Mouse (Mus musculus) limb, embryonic 11.5 days (tissue): ENCODE results near the gene Pnmal1. TPM values are rescaled to one million over a fixed set of nuclear protein-coding genes. Genes with fewer than 3 reads are reported as not detected.
A peak's percentile ranks its signal among the peaks of the same experiment; 100 is the strongest.

ENCODE experiments used
- ATAC-seq: fragments of 200-750 bp; cut with Nextera tagmentation; 2 replicates; pipeline ENCODE4 v1.8.0; 2017; ENCODE audit warnings: low read depth; ENCODE audit not compliant: insufficient number of reproducible peaks, low FRiP score, low TSS enrichment
- DNase-seq: peaks from one replicate; pipeline ENCODE4 v3.0.0-alpha.2; 2015; ENCODE audit warnings: low spot score
- H3K27ac ChIP-seq: fragments of 300-500 bp; sonication (generic); replicated peaks from 2 replicates; pipeline ENCODE4 v1.5.1; 2014; ENCODE audit warnings: low read depth, mild to moderate bottlenecking, low read length
- H3K27me3 ChIP-seq: fragments of 300-500 bp; sonication (generic); 2 replicates; pipeline ENCODE4 v1.6.1; 2014; ENCODE audit warnings: mild to moderate bottlenecking, low read length, mixed read lengths; ENCODE audit not compliant: control insufficient read depth, insufficient read depth
- H3K36me3 ChIP-seq: fragments of 300-500 bp; sonication (generic); 2 replicates; pipeline ENCODE4 v1.6.1; 2014; ENCODE audit warnings: mild to moderate bottlenecking, low read length, moderate library complexity, mixed read lengths; ENCODE audit not compliant: control insufficient read depth, insufficient read depth
- H3K4me1 ChIP-seq: fragments of 300-500 bp; sonication (generic); 2 replicates; pipeline ENCODE4 v1.6.1; 2014; ENCODE audit warnings: low read length, mixed read lengths; ENCODE audit not compliant: control insufficient read depth, insufficient read depth
- H3K4me2 ChIP-seq: fragments of 300-500 bp; sonication (generic); 2 replicates; pipeline ENCODE4 v1.6.1; 2014; ENCODE audit warnings: low read depth, mild to moderate bottlenecking, moderate library complexity; ENCODE audit not compliant: severe bottlenecking
- H3K4me3 ChIP-seq: fragments of 300-500 bp; sonication (generic); 2 replicates; pipeline ENCODE4 v1.5.1; 2014; ENCODE audit warnings: low read depth, low read length
- H3K9ac ChIP-seq: fragments of 300-500 bp; sonication (generic); 2 replicates; pipeline ENCODE4 v1.6.1; 2014; ENCODE audit warnings: mild to moderate bottlenecking, low read length
- H3K9me3 ChIP-seq: fragments of 300-500 bp; sonication (generic); 2 replicates; pipeline ENCODE4 v1.6.1; 2016; ENCODE audit warnings: low read length; ENCODE audit not compliant: control insufficient read depth
- WGBS: fragments of 180-500 bp; shearing (Covaris S2); extraction: QIAGEN DNeasy Blood & Tissue Kit; methylation state at CpG from one replicate; pipeline ENCODE4 v1.1.7; 2014; 5-methylcytosine and 5-hydroxymethylcytosine counted together
- polyA plus RNA-seq: library from polyadenylated mRNA; unstranded; fragments of >200 nt; fragmentation: Nextera tagmentation; extraction: Ambion mirVana; gene quantifications from 2 replicates; pipeline ENCODE4 v1.2.1, GENCODE M21; 2014

The Pnmal1 gene
- polyA plus RNA-seq, 1 experiment from 2014 or later = 2.0 TPM

DNA sequence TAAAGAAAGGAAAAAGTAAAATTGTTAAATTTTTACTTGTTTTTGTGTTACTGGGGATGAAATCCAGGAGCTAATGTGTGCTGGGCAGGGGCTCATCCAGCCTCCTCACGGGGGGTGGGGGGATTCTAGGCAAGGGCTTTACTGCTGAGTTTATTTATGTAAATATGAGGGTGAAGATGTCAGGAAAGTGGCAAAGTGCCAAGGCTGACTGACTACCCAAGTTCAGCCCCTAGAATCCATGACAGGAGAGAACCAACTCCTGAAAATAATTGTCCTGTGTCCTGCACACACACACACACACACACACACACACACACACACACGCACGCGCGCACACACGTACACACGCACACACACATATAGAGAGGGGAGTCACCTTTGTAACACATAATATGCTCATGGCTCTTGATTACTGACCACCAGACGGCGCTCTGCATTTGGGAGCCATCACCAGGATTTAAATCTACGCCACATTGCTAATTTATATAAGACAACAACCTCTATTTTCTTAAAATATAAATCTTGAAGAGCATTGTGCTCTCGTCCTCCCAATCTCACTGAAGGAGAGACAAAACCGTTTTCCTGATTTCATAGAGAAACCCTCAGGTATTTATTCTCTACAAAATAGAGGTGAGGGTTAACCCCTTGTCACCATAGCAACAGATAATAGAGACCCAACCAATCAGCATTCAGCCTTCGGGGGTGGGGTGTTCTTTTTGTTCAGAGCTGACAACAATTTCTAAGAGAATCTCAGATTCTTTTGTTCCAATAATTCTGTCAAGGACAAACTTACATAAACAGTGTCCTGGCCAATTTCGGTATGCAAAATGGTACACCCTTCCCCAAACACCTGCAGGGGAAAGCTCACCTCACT, 26.5 kb upstream of the Pnmal1 start:
- Histone ChIP-seq H3K36me3 (no peaks in the 10 kb centered on the region), H3K4me3 (no peak overlapping the region), H3K9ac (no peak overlapping the region), H3K27me3 (no peaks in the 10 kb centered on the region), H3K4me2 (no peak overlapping the region), H3K4me1 (no peaks in the 10 kb centered on the region), H3K27ac (no peak overlapping the region), H3K9me3 (no peaks in the 10 kb centered on the region)
- WGBS = 46% methylated on average over 14 of the region's 14 CpGs
- DNase-seq = peak; percentile 64
- ATAC-seq = no peak

DNA sequence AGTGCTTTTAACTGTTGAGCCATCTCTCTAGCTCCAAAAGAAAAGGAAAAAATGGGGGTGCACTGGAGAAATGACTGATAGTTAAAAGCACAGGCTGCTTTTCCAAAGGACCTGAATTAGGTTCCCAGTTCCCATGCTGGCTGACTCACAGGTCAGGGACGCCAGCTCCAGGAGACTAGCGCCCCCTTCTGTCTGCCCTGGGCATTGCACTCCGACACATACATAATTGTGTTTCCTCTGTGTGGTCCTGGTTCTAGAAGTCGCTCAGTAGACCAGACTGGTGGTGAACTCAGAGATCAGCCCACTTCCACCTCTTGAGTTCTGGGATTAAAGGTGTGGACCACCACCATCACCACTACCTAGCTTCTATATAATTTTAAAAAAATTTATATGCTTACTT, 22.2 kb upstream of the Pnmal1 start:
- no peaks in the 10 kb centered on the region for H3K36me3 ChIP-seq
- no peak overlapping the region for H3K4me3 ChIP-seq
- 43% methylated on average over 4 of the region's 4 CpGs for WGBS
- H3K9ac ChIP-seq = no peak overlapping the region
- 0 out of 2 replicates have a peak, but pooled peaks cover 5% of the 10 kb centered on the region for H3K4me1 ChIP-seq
- no peaks in the 10 kb centered on the region for H3K27me3 ChIP-seq
- H3K9me3 ChIP-seq = no peaks in the 10 kb centered on the region
- DNase-seq (peak; percentile 47), ATAC-seq (no peak)
- H3K4me2 ChIP-seq = no peak overlapping the region
- H3K27ac ChIP-seq = no peak overlapping the region

DNA sequence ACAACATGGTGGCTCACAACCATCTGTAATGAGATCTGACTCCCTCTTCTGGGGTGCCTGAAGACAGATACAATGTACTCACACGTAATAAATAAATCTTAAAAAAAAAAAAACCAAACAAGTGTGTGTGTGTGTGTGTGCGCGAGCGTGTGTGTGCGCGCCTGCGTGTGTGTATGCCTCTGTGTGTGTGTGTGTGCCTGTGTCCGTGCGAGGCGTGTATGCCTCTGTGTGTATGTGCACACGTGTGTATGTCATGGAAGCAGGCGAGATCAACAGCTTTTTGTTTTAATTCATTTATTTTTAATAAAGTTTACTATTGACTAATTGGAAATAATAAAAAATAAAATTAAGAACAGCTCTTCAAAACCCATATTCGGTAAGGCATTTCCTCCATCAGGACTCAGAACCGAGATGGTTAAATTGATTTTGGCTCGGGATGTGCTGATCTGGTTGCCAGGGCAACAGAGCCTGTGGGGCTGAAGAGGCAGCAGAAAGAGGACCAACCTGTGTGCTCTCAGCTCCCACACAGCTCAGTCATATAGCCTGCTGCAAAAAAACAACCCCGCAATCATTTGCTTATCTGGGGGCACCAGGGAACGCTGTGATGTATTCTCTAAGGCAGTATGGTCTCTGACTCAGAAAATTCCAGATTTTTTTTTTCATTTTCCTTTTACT, 21.2 kb upstream of the Pnmal1 start:
- 76% methylated on average over 17 of the region's 17 CpGs for WGBS
- no peak overlapping the region for H3K27ac ChIP-seq
- H3K9me3 ChIP-seq = no peaks in the 10 kb centered on the region
- DNase-seq (no peak), ATAC-seq (no peak)
- no peak overlapping the region for H3K4me2 ChIP-seq
- H3K4me3 ChIP-seq = no peak overlapping the region
- H3K4me1 ChIP-seq = 0 out of 2 replicates have a peak, but pooled peaks cover 5% of the 10 kb centered on the region
- no peaks in the 10 kb centered on the region for H3K36me3 ChIP-seq
- H3K9ac ChIP-seq = no peak overlapping the region
- no peaks in the 10 kb centered on the region for H3K27me3 ChIP-seq

DNA sequence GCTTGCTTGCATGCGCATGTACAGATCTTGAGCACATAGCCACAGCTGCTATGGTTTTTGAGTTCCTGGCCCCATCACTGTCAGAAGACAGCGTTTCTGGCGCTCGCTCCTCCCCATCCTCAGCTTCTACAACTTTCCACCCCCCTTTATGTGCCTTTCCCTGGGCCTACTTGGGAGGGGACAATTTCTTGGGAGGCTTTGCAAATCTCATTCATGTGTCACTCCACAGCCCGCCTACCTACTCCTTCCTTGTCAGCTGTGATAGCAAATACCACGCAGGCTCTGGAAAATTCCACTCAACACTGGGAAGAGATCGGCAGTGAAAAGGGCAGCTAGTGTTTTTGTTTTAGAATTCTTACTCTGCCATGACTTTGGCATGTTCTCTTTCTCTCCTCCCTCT, 19.2 kb upstream of the Pnmal1 start:
- no peak overlapping the region for H3K4me2 ChIP-seq
- H3K4me3 ChIP-seq = no peak overlapping the region
- H3K27ac ChIP-seq = no peak overlapping the region
- H3K27me3 ChIP-seq = peaks cover 5% of the 10 kb centered on the region
- 64% methylated on average over 7 of the region's 7 CpGs for WGBS
- H3K4me1 ChIP-seq = peaks cover 15% of the 10 kb centered on the region
- ATAC-seq (no peak), DNase-seq (no peak)
- H3K36me3 ChIP-seq = no peaks in the 10 kb centered on the region
- H3K9me3 ChIP-seq = no peaks in the 10 kb centered on the region
- H3K9ac ChIP-seq = no peak overlapping the region

DNA sequence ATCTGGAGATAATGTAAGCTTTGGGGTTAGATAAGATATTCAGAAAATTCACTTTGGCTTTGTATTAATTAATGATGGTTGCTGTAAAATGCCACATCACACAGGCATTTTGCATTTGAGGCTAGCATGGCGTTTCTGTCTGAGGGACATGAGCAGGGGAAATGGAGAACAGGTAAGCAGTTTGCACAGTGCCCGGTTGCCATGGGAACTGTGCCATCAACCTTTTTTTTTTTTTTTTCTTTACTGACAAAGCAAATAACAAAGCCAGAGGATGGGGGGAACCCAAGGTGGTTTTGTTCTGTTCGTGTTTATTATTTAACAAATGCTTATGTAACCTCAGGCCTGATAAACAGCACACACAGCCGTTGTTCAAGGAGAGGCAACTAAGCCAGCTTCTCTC, 16.6 kb upstream of the Pnmal1 start:
- Histone ChIP-seq H3K27me3 (peaks cover 31% of the 10 kb centered on the region), H3K9ac (no peak overlapping the region), H3K36me3 (no peaks in the 10 kb centered on the region), H3K9me3 (no peaks in the 10 kb centered on the region), H3K4me1 (peaks cover 36% of the 10 kb centered on the region), H3K4me2 (no peak overlapping the region), H3K4me3 (no peak overlapping the region), H3K27ac (no peak overlapping the region)
- WGBS = 67% methylated on average over 4 of the region's 4 CpGs
- ATAC-seq (no peak), DNase-seq (no peak)

DNA sequence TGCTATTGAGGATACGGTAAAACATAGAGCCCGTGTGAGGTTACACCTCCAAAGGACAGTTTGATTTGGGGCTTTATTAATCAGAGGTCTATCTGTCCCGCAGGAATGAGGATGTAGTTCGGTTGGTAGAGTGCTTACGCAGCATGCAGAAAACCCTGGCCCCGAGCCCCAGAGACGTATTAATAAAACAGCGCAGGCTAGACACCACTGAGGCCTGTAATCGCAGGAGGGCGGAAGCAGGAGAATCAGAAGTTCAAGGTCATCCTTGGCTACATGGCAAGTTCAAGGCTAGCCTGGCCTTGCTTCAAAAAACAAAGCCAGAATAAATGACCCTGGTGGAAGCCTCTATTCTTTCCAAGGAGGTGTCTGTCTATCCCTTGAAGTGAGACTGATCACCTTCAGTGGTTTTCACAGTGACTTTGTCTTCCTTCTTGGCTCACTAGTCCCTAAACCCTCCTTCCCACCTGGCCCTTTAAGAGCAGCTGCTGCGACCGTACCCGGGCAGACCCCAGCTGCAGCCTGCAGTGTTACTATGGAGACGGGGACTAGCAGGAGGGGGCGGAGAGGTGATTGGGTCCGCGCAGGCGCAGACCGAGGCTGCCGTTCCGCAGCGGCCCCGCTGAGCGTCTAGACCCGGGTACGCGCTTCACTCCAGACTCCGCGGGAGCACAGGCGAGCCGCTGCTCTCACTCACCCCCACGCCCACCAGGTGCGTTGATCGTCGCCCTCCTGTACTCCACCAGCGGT, 15.2 kb upstream of the Pnmal1 start, which contains the start of gene Pnmal2:
Gene Pnmal2 (plus strand): TSS at position 622 of the 747 bp plus-strand sequence.
- Histone ChIP-seq H3K36me3 (no peaks in the 10 kb centered on the region), H3K4me1 (peaks cover 39% of the 10 kb centered on the region), H3K4me3 (peak within 1 kb of the TSS; percentile 61), H3K27me3 (peaks cover 44% of the 10 kb centered on the region), H3K9ac (peak within 1 kb of the TSS; percentile 79), H3K27ac (no peak within 1 kb of the TSS), H3K4me2 (peak within 1 kb of the TSS; percentile 87), H3K9me3 (no peaks in the 10 kb centered on the region)
- 14% methylated on average over 36 of the region's 36 CpGs for WGBS
- DNase-seq = peak; percentile 93
- peak; percentile 90 for ATAC-seq

DNA sequence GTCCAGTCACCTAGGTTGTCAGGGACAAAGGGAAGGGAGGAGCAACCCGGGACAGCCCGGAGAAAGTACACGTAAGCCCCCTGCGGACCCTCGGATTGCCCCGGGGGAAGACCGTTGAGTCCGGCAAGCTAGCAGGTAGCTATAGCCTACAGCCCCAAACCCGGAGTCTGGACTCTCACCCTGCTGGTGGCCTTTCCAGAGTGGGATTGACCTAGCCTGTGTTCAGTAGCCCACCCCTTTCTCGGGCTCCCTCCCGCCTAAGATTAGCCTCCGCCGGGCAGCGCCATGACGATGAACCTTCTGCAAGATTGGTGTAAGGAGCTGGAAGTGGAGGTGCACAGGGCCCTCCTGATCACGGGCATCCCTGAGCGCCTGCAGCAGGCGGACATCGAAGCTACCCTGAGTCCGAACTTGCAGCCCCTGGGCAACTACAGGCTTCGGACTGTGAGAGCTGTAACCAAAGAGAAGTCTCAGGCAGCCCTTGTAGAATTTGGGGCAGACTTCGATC, 14.6 kb upstream of the Pnmal1 start:
- Histone ChIP-seq H3K4me2 (peak overlapping the region; percentile 87), H3K9ac (peak overlapping the region; percentile 79), H3K4me1 (peaks cover 39% of the 10 kb centered on the region), H3K9me3 (no peaks in the 10 kb centered on the region), H3K4me3 (peak overlapping the region; percentile 61), H3K27me3 (peaks cover 50% of the 10 kb centered on the region), H3K36me3 (no peaks in the 10 kb centered on the region), H3K27ac (no peak overlapping the region)
- WGBS = 1% methylated on average over 22 of the region's 22 CpGs
- ATAC-seq (peak; percentile 36; the same call in 1 of the 2 replicates), DNase-seq (no peak)

DNA sequence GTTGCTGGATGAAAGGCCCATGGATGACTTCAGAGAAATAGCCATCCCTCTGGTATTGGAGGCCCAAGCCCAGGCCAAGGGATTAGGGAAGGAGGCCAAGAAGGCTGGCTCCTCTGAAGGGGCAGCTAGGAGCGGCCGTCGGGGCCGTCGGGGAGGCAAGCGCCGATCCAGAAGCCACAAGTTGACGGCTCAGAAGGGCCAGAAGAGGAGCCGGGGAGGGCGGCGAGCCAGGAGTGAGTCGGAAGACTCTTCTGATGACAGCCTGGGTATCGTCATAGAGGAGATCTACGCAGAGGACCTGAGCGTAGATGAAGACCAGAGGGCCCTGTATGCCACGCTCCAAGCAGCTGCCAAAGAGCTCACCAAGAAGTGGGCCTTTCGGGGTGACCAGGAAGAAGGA, 14.1 kb upstream of the Pnmal1 start:
- no peak for ATAC-seq
- Histone ChIP-seq H3K36me3 (no peaks in the 10 kb centered on the region), H3K4me3 (peak overlapping the region; percentile 61), H3K27ac (no peak overlapping the region), H3K4me2 (peak overlapping the region; percentile 87), H3K9ac (no peak overlapping the region), H3K9me3 (no peaks in the 10 kb centered on the region), H3K27me3 (peaks cover 50% of the 10 kb centered on the region), H3K4me1 (peaks cover 39% of the 10 kb centered on the region)
- DNase-seq = peak; percentile 45
- WGBS = 12% methylated on average over 17 of the region's 17 CpGs
